In genomic region chr4:46015605-46016004, GRCm38 (mm10) we compare ENCODE assay signal across 26 mouse cellular contexts. TPM values are rescaled to one million over a fixed set of nuclear protein-coding genes. Genes with fewer than 3 reads are reported as not detected.
DNase-seq lines count a peak whose midpoint lies in the region; ATAC-seq and TF ChIP-seq lines count a peak whose summit lies in the region.
"Had no signal": no experiment of that assay in that cellular context is flagged by ENCODE, and none has a peak within 500 bp of the region (broad histone marks: within the 10 kb centered on the region; RNA-seq: fewer than 3 reads in every experiment).

No protein-coding gene starts in this region.

- intact Hi-C loops in heart, postnatal 36 days (cut with DNase I): no loop called here

- H3K27me3 ChIP-seq in megakaryocyte, embryonic 14.5 days (replicated peaks): no peaks in the 10 kb centered on the region
- H3K27me3 ChIP-seq: heart, embryonic 12.5 days; liver, embryonic 15.5 days; midbrain, embryonic 13.5 days; neural tube, embryonic 12.5 days had no signal

- peak; percentile 20; the same call in 1 of the 2 replicates for TF ChIP-seq CTCF in layer of hippocampus, adult 2 months (conservative IDR thresholded peaks at IDR 0.05)

- H3K4me3 ChIP-seq in layer of hippocampus, adult 2 months: no peak overlapping the region
- peak overlapping the region; percentile 18 for H3K4me3 ChIP-seq in megakaryocyte, embryonic 14.5 days (replicated peaks)
- H3K4me3 ChIP-seq: forebrain, embryonic 10.5 days; heart, embryonic 12.5 days; left cerebral cortex, adult 2 months; limb, embryonic 10.5 days; liver, embryonic 15.5 days; midbrain, embryonic 13.5 days; neural tube, embryonic 12.5 days had no signal

- H3K4me1 ChIP-seq in megakaryocyte, embryonic 14.5 days: peaks cover 7% of the 10 kb centered on the region; the same call in 1 of the 2 replicates
- H3K4me1 ChIP-seq: forebrain, embryonic 10.5 days; limb, embryonic 10.5 days; liver, embryonic 15.5 days; midbrain, embryonic 13.5 days; neural tube, embryonic 12.5 days had no signal

- no peaks in the 10 kb centered on the region for H3K9me3 ChIP-seq in megakaryocyte, embryonic 14.5 days
- H3K9me3 ChIP-seq: forebrain, embryonic 10.5 days; heart, embryonic 12.5 days; limb, embryonic 10.5 days; liver, embryonic 15.5 days; midbrain, embryonic 13.5 days; neural tube, embryonic 12.5 days had no signal

- DNase-seq in heart, adult 11 months: peak; percentile 87
- DNase-seq in heart, postnatal 36 days: no peak
- DNase-seq in layer of hippocampus, adult 2 months (ENCODE audit: low spot score in 2 of 2): no peak
- DNase-seq in layer of hippocampus, adult 9-10 months (ENCODE audit: low spot score): no peak
- DNase-seq in adrenal gland, adult 8-10 months: no peak
- DNase-seq in ovary, postnatal 10 days (ENCODE audit: low spot score): no peak
- DNase-seq: cerebellum, adult 8-10 months; forebrain, postnatal 0 days; gastrocnemius, postnatal 36 days; kidney, adult 18-20 months; kidney, postnatal 25 days; layer of hippocampus, adult 9-11 months; spleen, adult 18-20 months; thymus, adult 18-20 months; thymus, postnatal 4 days had no signal

- ATAC-seq in megakaryocyte, adult 5-6 weeks (ENCODE audit: poor library complexity, severe bottlenecking): no peak
- ATAC-seq: forebrain, postnatal 0 days; midbrain, embryonic 13.5 days had no signal

- H3K27ac ChIP-seq in layer of hippocampus, adult 2 months: no peak overlapping the region
- H3K27ac ChIP-seq: forebrain, embryonic 10.5 days; hindbrain, embryonic 14.5 days; left cerebral cortex, adult 2 months; limb, embryonic 10.5 days; liver, embryonic 15.5 days; macrophage; midbrain, embryonic 13.5 days; neural tube, embryonic 12.5 days had no signal

- H3K36me3 ChIP-seq in megakaryocyte, embryonic 14.5 days (replicated peaks; ENCODE audit: low read length): peaks cover 76% of the 10 kb centered on the region
- H3K36me3 ChIP-seq: forebrain, embryonic 10.5 days; limb, embryonic 10.5 days; liver, embryonic 15.5 days; neural tube, embryonic 12.5 days had no signal

RNA-seq across cellular contexts. Expression of gene Tmod1, which starts 23.1 kb away (rescaled TPM):
- total RNA-seq in heart, postnatal 36 days (2021): 100 to 1,000 TPM; 272 to 278 TPM
- 10 to 100 TPM; 21.5 to 25.9 TPM for total RNA-seq in layer of hippocampus, adult 2 months (2021)
- 1.9 and 7.2 TPM in 2 replicates for polyA plus RNA-seq in megakaryocyte, embryonic 14.5 days (2012; ENCODE audit: insufficient read depth, low replicate concordance)
- 0.13 and 0.23 TPM in 2 replicates for total RNA-seq in megakaryocyte, adult 5-6 weeks (2015)
- total RNA-seq in megakaryocyte, adult 5-6 weeks (2017): 0.26 and 0.69 TPM in 2 replicates
- total RNA-seq in adrenal gland, adult 8-10 months (2022): 10 to 100 TPM in 2 of 4 experiments, 1 to 10 TPM in 2; 4.5 to 14.8 (median 9.2) TPM

RNA-seq across cellular contexts. Expression of gene Tdrd7, which starts 50.5 kb away (rescaled TPM):
- total RNA-seq in heart, postnatal 36 days (2021): 10 to 100 TPM; 11.4 to 12.7 TPM
- total RNA-seq in layer of hippocampus, adult 2 months (2021): 10 to 100 TPM; 26.5 to 29.7 TPM
- 1.6 TPM in 1 of 2 replicates, not detected in the other for polyA plus RNA-seq in megakaryocyte, embryonic 14.5 days (2012; ENCODE audit: insufficient read depth, low replicate concordance)
- 68.3 and 69.7 TPM in 2 replicates for total RNA-seq in megakaryocyte, adult 5-6 weeks (2015)
- 25.3 and 31.4 TPM in 2 replicates for total RNA-seq in megakaryocyte, adult 5-6 weeks (2017)
- 10 to 100 TPM; 30.0 to 39.1 (median 32.4) TPM for total RNA-seq in adrenal gland, adult 8-10 months (2022)

Comparison
In these comparisons a context has a peak if more than half of its experiments do, and no peak if none do; other contexts are left out.
1. RNA of gene Tmod1, which starts 23.1 kb away (total RNA-seq): 272 to 278 TPM in heart, postnatal 36 days; 21.5 to 25.9 TPM in layer of hippocampus, adult 2 months, 4.5 to 14.8 TPM in adrenal gland, adult 8-10 months and 0.13 to 0.69 TPM in megakaryocyte, adult 5-6 weeks; every median in the first group is over 10 times any median in the second.